Mouse (Mus musculus): ENCODE measurements around the gene Gm45716. TPM values are rescaled to one million over a fixed set of nuclear protein-coding genes. Genes with fewer than 3 reads are reported as not detected.

Gm45716 gene
- polyA plus RNA-seq, 1 experiment, result 4.9 TPM

DNA sequence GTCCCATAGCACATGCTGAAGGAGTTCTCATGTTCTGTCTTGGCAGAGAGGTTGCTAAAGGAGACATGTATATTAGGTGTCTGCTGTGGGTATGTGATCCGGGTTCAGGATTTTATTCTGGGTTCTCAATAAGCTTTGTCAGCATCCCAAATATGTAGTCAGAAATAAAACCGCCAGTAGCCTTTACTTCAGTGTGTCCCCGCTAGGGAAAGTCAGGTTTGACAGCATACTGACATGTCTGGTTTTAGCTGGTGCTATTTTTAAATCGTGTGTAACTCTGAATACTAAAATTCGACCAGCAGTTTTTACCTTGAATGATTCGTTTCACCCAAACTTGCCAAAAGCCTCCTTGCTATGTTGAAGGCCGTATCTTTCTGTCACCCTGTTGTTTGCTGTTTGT is 78.1 kb downstream of the Gm45716 start:
- H3K27ac ChIP-seq (ENCODE audit: insufficient read depth, low read length), result no peak overlapping the region
- no peak for DNase-seq
- TF ChIP-seq POLR2A (IDR thresholded peaks at IDR 0.05; ENCODE audit: borderline replicate concordance, insufficient read depth, low read length) (no peak), CTCF (IDR thresholded peaks at IDR 0.05; ENCODE audit: borderline replicate concordance, insufficient read depth, low read depth, low read length) (no peak)
- no peaks in the 10 kb centered on the region for H3K4me1 ChIP-seq (ENCODE audit: control insufficient read depth, insufficient read depth, low read length)
- H3K27me3 ChIP-seq (ENCODE audit: control insufficient read depth, insufficient read depth, low read length), result no peaks in the 10 kb centered on the region
- 89% methylated on average over 7 of the region's 7 CpGs for WGBS
- no peak overlapping the region for H3K4me3 ChIP-seq (replicated peaks; ENCODE audit: insufficient read depth, low read depth, low read length)

DNA sequence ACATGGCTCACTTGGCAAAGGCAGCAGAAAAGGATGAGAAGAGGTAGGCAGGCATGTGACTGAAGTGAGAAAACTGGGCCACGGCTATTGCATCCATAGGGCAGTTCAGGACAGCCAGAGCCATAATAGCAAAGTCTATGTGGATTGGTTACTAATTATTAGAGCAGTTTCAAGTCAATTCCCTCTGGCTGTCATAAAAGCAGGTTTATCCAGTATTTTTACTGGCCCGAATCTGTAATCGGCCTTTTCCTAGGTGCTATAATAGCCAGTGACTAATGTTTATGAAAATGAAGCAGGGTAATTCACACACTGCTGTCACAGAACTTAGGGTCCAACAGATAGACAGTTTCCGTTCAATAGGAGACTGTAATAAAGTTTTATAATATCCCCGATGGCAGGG is 81.5 kb downstream of the Gm45716 start:
- no peak overlapping the region for H3K27ac ChIP-seq (ENCODE audit: insufficient read depth, low read length)
- no peaks in the 10 kb centered on the region for H3K27me3 ChIP-seq (ENCODE audit: control insufficient read depth, insufficient read depth, low read length)
- no peak for DNase-seq
- H3K4me1 ChIP-seq (ENCODE audit: control insufficient read depth, insufficient read depth, low read length), result no peaks in the 10 kb centered on the region
- WGBS, result 82% methylated on average over 5 of the region's 5 CpGs
- H3K4me3 ChIP-seq (replicated peaks; ENCODE audit: insufficient read depth, low read depth, low read length), result no peak overlapping the region
- TF ChIP-seq POLR2A (IDR thresholded peaks at IDR 0.05; ENCODE audit: borderline replicate concordance, insufficient read depth, low read length) (no peak), CTCF (IDR thresholded peaks at IDR 0.05; ENCODE audit: borderline replicate concordance, insufficient read depth, low read depth, low read length) (no peak)

DNA sequence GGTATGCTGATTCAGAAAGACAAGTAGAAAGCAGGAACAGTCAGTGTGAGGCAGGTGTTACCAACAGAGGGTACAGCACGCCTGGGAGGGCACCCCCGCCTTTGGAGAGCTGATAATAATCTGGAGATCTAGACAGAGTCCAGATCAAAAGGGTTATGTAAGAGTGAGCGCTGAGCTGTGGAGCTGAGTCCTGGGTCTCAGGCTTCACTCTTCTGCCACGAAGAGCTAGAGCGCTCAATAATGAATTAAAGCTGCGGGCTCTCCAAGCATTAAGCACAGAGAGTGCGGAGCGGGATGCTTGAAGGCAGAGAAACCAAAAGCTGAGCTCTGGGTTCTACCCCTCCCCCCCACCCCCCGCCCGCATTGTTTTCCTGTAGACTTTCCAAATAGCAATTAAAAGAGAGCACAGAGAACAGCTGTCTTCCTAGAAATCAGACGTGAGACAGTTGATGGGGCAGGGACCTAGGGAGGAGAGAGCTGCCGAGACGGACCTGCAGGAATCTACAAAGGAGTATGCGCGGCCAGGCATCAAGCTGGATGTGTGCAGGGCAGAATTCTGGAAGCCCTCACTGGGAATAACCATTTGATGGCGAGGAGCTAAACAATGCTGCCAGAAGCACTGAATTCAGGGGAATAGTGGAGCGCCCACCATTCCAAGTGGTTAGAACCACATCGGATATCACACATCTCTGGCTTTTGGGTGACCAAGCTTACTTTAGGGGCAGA is 82.1 kb downstream of the Gm45716 start:
- WGBS, result 41% methylated on average over 18 of the region's 18 CpGs
- H3K27ac ChIP-seq (ENCODE audit: insufficient read depth, low read length), result no peak overlapping the region
- H3K4me3 ChIP-seq (replicated peaks; ENCODE audit: insufficient read depth, low read depth, low read length), result no peak overlapping the region
- no peak for DNase-seq
- TF ChIP-seq POLR2A (IDR thresholded peaks at IDR 0.05; ENCODE audit: borderline replicate concordance, insufficient read depth, low read length) (no peak), CTCF (IDR thresholded peaks at IDR 0.05; ENCODE audit: borderline replicate concordance, insufficient read depth, low read depth, low read length) (no peak)
- no peaks in the 10 kb centered on the region for H3K4me1 ChIP-seq (ENCODE audit: control insufficient read depth, insufficient read depth, low read length)
- no peaks in the 10 kb centered on the region for H3K27me3 ChIP-seq (ENCODE audit: control insufficient read depth, insufficient read depth, low read length)

GRCm38 (mm10) chr11:90270132-90270877 is 82.8 kb downstream of the Gm45716 start:
- DNase-seq, result no peak
- TF ChIP-seq POLR2A (IDR thresholded peaks at IDR 0.05; ENCODE audit: borderline replicate concordance, insufficient read depth, low read length) (no peak), CTCF (IDR thresholded peaks at IDR 0.05; ENCODE audit: borderline replicate concordance, insufficient read depth, low read depth, low read length) (no peak)
- H3K4me3 ChIP-seq (replicated peaks; ENCODE audit: insufficient read depth, low read depth, low read length), result no peak overlapping the region
- no peaks in the 10 kb centered on the region for H3K4me1 ChIP-seq (ENCODE audit: control insufficient read depth, insufficient read depth, low read length)
- H3K27ac ChIP-seq (ENCODE audit: insufficient read depth, low read length), result no peak overlapping the region
- no peaks in the 10 kb centered on the region for H3K27me3 ChIP-seq (ENCODE audit: control insufficient read depth, insufficient read depth, low read length)
- 77% methylated on average over 11 of the region's 11 CpGs for WGBS

DNA sequence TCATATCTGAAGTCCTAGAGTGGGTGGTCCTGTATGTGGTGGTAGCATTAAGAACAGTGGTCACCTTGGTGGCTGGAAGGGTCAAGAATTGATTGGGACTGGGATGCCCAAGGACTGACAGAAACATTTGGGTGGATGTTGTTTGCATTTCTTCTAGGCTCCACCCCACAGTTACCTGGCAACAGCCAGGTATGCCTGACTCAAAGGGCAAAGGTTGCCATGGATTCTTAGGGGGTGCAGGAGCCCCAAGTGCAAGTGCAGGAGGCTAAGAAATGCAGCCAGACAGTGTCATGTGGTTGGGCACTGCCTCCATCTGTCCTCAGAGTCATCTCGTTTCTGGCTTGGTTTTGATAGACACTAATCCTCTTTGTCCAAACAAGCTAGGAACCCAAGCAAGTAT is 86.7 kb downstream of the Gm45716 start:
- WGBS, result 31% methylated on average over 1 of the region's 1 CpGs

GRCm38 (mm10) chr11:90275663-90276062 is 88.2 kb downstream of the Gm45716 start:
- no peak overlapping the region for H3K4me3 ChIP-seq (replicated peaks; ENCODE audit: insufficient read depth, low read depth, low read length)
- TF ChIP-seq POLR2A (IDR thresholded peaks at IDR 0.05; ENCODE audit: borderline replicate concordance, insufficient read depth, low read length) (no peak), CTCF (IDR thresholded peaks at IDR 0.05; ENCODE audit: borderline replicate concordance, insufficient read depth, low read depth, low read length) (no peak)
- H3K27ac ChIP-seq (ENCODE audit: insufficient read depth, low read length), result no peak overlapping the region
- H3K27me3 ChIP-seq (ENCODE audit: control insufficient read depth, insufficient read depth, low read length), result no peaks in the 10 kb centered on the region
- WGBS, result 68% methylated on average over 7 of the region's 7 CpGs
- peaks cover 5% of the 10 kb centered on the region; the same call in 1 of the 2 replicates for H3K4me1 ChIP-seq (ENCODE audit: control insufficient read depth, insufficient read depth, low read length)
- no peak for DNase-seq

More for the DNA sequence above, 86.7 kb downstream of the Gm45716 start:
- no peak overlapping the region for H3K27ac ChIP-seq (ENCODE audit: insufficient read depth, low read length)
- H3K4me3 ChIP-seq (replicated peaks; ENCODE audit: insufficient read depth, low read depth, low read length), result no peak overlapping the region
- H3K4me1 ChIP-seq (ENCODE audit: control insufficient read depth, insufficient read depth, low read length), result peaks cover 5% of the 10 kb centered on the region; the same call in 1 of the 2 replicates
- H3K27me3 ChIP-seq (ENCODE audit: control insufficient read depth, insufficient read depth, low read length), result no peaks in the 10 kb centered on the region
- no peak for TF ChIP-seq POLR2A (IDR thresholded peaks at IDR 0.05; ENCODE audit: borderline replicate concordance, insufficient read depth, low read length)
- TF ChIP-seq CTCF (IDR thresholded peaks at IDR 0.05; ENCODE audit: borderline replicate concordance, insufficient read depth, low read depth, low read length), result no peak
- DNase-seq, result no peak

DNA sequence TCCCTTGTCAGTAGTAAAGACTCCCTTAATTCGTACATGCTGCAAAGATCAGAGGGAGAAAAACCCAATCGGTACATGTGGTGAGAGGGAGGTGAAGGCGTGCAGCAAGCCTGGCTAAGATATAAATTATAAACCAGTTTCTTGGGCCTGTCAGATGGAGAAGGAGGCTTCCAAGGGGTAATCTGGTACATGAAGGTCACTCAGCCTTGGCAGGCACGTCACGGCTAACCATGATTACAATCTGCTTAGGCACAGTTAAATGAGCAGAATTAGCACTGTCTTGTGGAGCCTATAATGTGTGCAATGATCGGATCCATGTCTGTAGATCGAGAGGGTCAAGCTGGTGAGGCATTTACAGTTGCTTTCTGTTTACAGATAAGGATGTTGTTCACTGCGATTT is 88.7 kb downstream of the Gm45716 start:
- no peak for TF ChIP-seq POLR2A (IDR thresholded peaks at IDR 0.05; ENCODE audit: borderline replicate concordance, insufficient read depth, low read length)
- no peak for TF ChIP-seq CTCF (IDR thresholded peaks at IDR 0.05; ENCODE audit: borderline replicate concordance, insufficient read depth, low read depth, low read length)

More for the DNA sequence above, 88.7 kb downstream of the Gm45716 start:
- no peak overlapping the region for H3K4me3 ChIP-seq (replicated peaks; ENCODE audit: insufficient read depth, low read depth, low read length)
- H3K27me3 ChIP-seq (ENCODE audit: control insufficient read depth, insufficient read depth, low read length), result no peaks in the 10 kb centered on the region
- 46% methylated on average over 8 of the region's 8 CpGs for WGBS
- H3K27ac ChIP-seq (ENCODE audit: insufficient read depth, low read length), result no peak overlapping the region
- peaks cover 5% of the 10 kb centered on the region; the same call in 1 of the 2 replicates for H3K4me1 ChIP-seq (ENCODE audit: control insufficient read depth, insufficient read depth, low read length)
- no peak for DNase-seq
